Mouse (Mus musculus) lung, postnatal 0 days (tissue): ENCODE measurements at regions not wholly inside any gene's neighbourhood (a gene's known extent, or its start where the extent isn't known, plus 50 kb on each side); places are given as distances from the start of the nearest gene placed in this dataset.

Experiments
- ATAC-seq: fragments of 200-750 bp; cut with Nextera tagmentation; 2 replicates; pipeline ENCODE4 v1.8.0; 2017; ENCODE audit warnings: moderate library complexity
- DNase-seq: peaks from one replicate; pipeline ENCODE4 v3.0.0-alpha.2; 2016; ENCODE audit warnings: low spot score
- H3K27ac ChIP-seq: fragments of 300-500 bp; sonication (generic); 2 replicates; pipeline ENCODE4 v1.5.1; 2014; ENCODE audit warnings: antibody characterized with exemption, mild to moderate bottlenecking, low read length, mixed read lengths
- H3K27me3 ChIP-seq: fragments of 300-500 bp; sonication (generic); replicated peaks from 2 replicates; pipeline ENCODE4 v1.6.1; 2014; ENCODE audit warnings: low read length, mixed read lengths; ENCODE audit not compliant: insufficient read depth
- H3K36me3 ChIP-seq: fragments of 300-500 bp; sonication (generic); 2 replicates; pipeline ENCODE4 v1.6.1; 2014; ENCODE audit warnings: low read length, mixed read lengths; ENCODE audit not compliant: insufficient read depth
- H3K4me1 ChIP-seq: fragments of 300-500 bp; sonication (generic); 2 replicates; pipeline ENCODE4 v1.6.1; 2014; ENCODE audit warnings: antibody characterized with exemption, low read depth, low read length, mixed read lengths; ENCODE audit not compliant: insufficient read depth
- H3K4me2 ChIP-seq: fragments of 300-500 bp; sonication (generic); replicated peaks from 2 replicates; pipeline ENCODE4 v1.6.1; 2014; ENCODE audit warnings: low read depth, mild to moderate bottlenecking, low read length, moderate library complexity, mixed read lengths
- H3K4me3 ChIP-seq: fragments of 300-500 bp; sonication (generic); 2 replicates; pipeline ENCODE4 v1.5.1; 2014; ENCODE audit warnings: low read depth, low read length
- H3K9ac ChIP-seq: fragments of 300-500 bp; sonication (generic); replicated peaks from 2 replicates; pipeline ENCODE4 v1.6.1; 2014; ENCODE audit warnings: low read depth, mild to moderate bottlenecking
- H3K9me3 ChIP-seq: fragments of 300-500 bp; sonication (generic); 2 replicates; pipeline ENCODE4 v1.6.1; 2016; ENCODE audit warnings: low read length, mixed read lengths
- CTCF ChIP-seq: IDR thresholded peaks from 2 replicates; pipeline ENCODE4 v1.5.1; 2016; ENCODE audit warnings: antibody characterized with exemption, mild to moderate bottlenecking
- EP300 ChIP-seq: IDR thresholded peaks from 2 replicates; pipeline ENCODE4 v1.6.1; 2016; ENCODE audit warnings: antibody characterized with exemption, mild to moderate bottlenecking, control low read depth
- WGBS: fragments of 180-500 bp; shearing (Covaris S2); extraction: QIAGEN DNeasy Blood & Tissue Kit; methylation state at CpG from one replicate; pipeline ENCODE4 v1.1.7; 2014; 5-methylcytosine and 5-hydroxymethylcytosine counted together

- no peaks in the 10 kb centered on the region for H3K9me3 ChIP-seq
- ATAC-seq: no peak
- H3K4me2 ChIP-seq: no peak overlapping the region
- no peak overlapping the region for H3K4me3 ChIP-seq
- 36% methylated on average over 2 of the region's 2 CpGs for WGBS
- no peak for DNase-seq
- H3K9ac ChIP-seq: no peak overlapping the region
- H3K36me3 ChIP-seq: no peaks in the 10 kb centered on the region
- no peaks in the 10 kb centered on the region for H3K4me1 ChIP-seq
- H3K27ac ChIP-seq: no peak overlapping the region
- H3K27me3 ChIP-seq: no peaks in the 10 kb centered on the region
- TF ChIP-seq EP300 (no peak), CTCF (no peak)
These were observed 502.7 kb upstream of the Smim15 start for GRCm38 (mm10) chr13:107541635-107541955.

GRCm38 (mm10) chr13:107540784-107541634 lies 503.2 kb upstream of the Smim15 start:
- Histone ChIP-seq H3K9me3 (no peaks in the 10 kb centered on the region), H3K9ac (no peak overlapping the region), H3K4me2 (no peak overlapping the region), H3K27ac (no peak overlapping the region), H3K27me3 (no peaks in the 10 kb centered on the region), H3K4me1 (no peaks in the 10 kb centered on the region), H3K4me3 (no peak overlapping the region), H3K36me3 (no peaks in the 10 kb centered on the region)
- TF ChIP-seq EP300 (no peak), CTCF (no peak)
- WGBS: 77% methylated on average over 16 of the region's 16 CpGs
- DNase-seq (no peak), ATAC-seq (no peak)

- no peaks in the 10 kb centered on the region for H3K4me1 ChIP-seq
- ATAC-seq (no peak), DNase-seq (no peak)
- H3K9ac ChIP-seq: no peak overlapping the region
- no peaks in the 10 kb centered on the region for H3K9me3 ChIP-seq
- no peak overlapping the region for H3K4me2 ChIP-seq
- H3K27ac ChIP-seq: no peak overlapping the region
- no peaks in the 10 kb centered on the region for H3K27me3 ChIP-seq
- H3K36me3 ChIP-seq: no peaks in the 10 kb centered on the region
- TF ChIP-seq CTCF (no peak), EP300 (no peak)
- WGBS: 86% methylated on average over 7 of the region's 7 CpGs
- no peak overlapping the region for H3K4me3 ChIP-seq
These were observed 503.9 kb upstream of the Smim15 start for GRCm38 (mm10) chr13:107540305-107540704.

GRCm38 (mm10) chr13:107539867-107540266 lies 504.4 kb upstream of the Smim15 start:
- Histone ChIP-seq H3K27me3 (no peaks in the 10 kb centered on the region), H3K4me3 (no peak overlapping the region), H3K36me3 (no peaks in the 10 kb centered on the region), H3K4me1 (no peaks in the 10 kb centered on the region), H3K4me2 (no peak overlapping the region), H3K9me3 (no peaks in the 10 kb centered on the region), H3K27ac (no peak overlapping the region), H3K9ac (no peak overlapping the region)
- DNase-seq: no peak
- no peak for TF ChIP-seq CTCF
- TF ChIP-seq EP300: no peak
- 96% methylated on average over 4 of the region's 4 CpGs for WGBS
- no peak for ATAC-seq

GRCm38 (mm10) chr13:107539326-107539725 lies 504.9 kb upstream of the Smim15 start:
- H3K9ac ChIP-seq: no peak overlapping the region
- WGBS: 87% methylated on average over 4 of the region's 4 CpGs
- no peak for TF ChIP-seq CTCF
- TF ChIP-seq EP300: no peak
- H3K4me2 ChIP-seq: no peak overlapping the region
- no peak for ATAC-seq
- H3K27ac ChIP-seq: no peak overlapping the region
- H3K36me3 ChIP-seq: no peaks in the 10 kb centered on the region
- DNase-seq: no peak
- H3K4me1 ChIP-seq: no peaks in the 10 kb centered on the region
- no peaks in the 10 kb centered on the region for H3K27me3 ChIP-seq
- H3K9me3 ChIP-seq: no peaks in the 10 kb centered on the region
- no peak overlapping the region for H3K4me3 ChIP-seq

GRCm38 (mm10) chr13:107535213-107535612 lies 509.0 kb upstream of the Smim15 start:
- ATAC-seq (no peak), DNase-seq (no peak)
- TF ChIP-seq EP300: no peak
- no peak for TF ChIP-seq CTCF
- 84% methylated on average over 5 of the region's 5 CpGs for WGBS
- H3K27me3 ChIP-seq: no peaks in the 10 kb centered on the region
- H3K4me3 ChIP-seq: no peak overlapping the region
- H3K4me1 ChIP-seq: no peaks in the 10 kb centered on the region
- no peaks in the 10 kb centered on the region for H3K9me3 ChIP-seq
- H3K4me2 ChIP-seq: no peak overlapping the region
- H3K27ac ChIP-seq: no peak overlapping the region
- no peaks in the 10 kb centered on the region for H3K36me3 ChIP-seq
- no peak overlapping the region for H3K9ac ChIP-seq
